Mouse (Mus musculus) C3H10T1/2 (cell line): ENCODE results near the gene Galnt5. TPM values are rescaled to one million over a fixed set of nuclear protein-coding genes. Genes with fewer than 3 reads are reported as not detected.

Source experiments
- polyA plus RNA-seq, 2 experiments: library from polyadenylated mRNA; unstranded; fragments of >200 nt; fragmentation: generic; extraction: Trizol; gene quantifications; one replicate each; pipeline ENCODE4 v1.2.1; 2012; ENCODE audit warnings: missing spikeins in 2 of 2

Gene Galnt5
- under 1 TPM; 0.01 to 0.11 TPM for polyA plus RNA-seq

DNA sequence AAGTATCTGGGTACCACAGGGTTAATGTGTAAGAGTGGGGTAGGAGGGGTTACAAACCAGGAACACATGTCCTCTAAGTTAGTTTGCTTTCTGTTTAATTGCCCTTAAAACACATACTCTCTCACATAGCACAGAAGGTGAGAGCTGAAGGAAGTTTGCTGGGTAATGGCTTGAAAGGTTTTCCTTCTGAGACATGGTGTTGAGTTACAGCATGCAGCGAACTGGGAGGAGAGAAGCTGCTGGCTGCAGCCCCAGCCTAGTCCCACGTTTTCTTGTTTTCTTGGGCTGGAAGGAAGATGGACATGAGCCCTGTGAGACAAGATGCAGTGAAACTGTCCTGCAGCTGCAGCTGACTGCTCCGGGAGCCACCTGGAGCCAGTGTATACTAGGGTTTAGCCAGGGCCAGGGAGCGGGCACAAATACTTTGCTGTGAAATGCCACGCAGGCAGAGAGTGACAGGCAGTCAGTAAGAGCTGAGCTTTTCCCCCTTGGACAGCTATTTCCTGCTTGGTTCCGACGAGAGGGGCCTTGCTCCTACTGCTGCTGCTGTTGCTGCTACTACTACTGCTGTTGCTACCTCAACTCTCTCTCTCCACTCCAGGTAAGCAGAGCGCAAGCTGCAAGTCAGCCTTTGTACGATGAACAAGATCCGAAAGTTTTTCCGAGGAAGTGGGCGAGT lies at the start of gene Galnt5:
TSS of gene Galnt5 (plus strand) at position 133 of the 679 bp plus-strand sequence.

DNA sequence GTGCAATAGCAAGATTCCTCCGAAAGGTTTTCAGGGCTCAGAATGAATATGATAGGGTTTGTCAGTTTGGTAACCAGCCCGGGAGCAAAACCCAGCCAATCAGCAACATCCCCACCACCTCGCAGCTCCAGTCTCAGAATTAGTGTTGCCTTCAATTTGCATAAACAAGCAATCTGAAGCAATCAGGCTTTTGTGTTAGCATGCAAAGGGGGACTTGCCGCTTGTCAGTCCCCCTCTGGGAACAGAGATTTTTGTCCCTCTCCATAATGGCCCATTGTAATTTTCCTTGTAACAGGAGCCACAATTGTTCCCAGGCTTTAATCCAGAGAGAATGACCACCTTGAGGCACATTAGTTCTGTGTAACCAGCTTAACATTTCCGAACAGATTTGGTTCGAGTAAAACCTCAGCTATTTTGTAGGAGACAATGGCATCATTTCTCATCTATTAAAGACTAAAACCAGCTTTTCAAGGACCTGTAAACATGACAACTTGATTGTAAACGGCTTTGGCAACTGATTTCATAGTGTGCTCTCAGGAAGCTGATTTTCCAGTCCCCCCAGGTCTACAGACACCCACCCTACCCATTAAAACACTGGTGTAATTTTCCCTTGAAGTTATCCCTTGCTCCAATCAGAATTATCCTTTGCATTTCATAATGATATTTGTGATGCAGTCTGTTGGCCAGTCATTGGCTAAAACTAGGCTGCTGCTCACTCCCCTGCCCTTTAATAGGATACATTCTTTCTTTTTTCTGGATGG lies 55.3 kb downstream of the Galnt5 start, which contains the start of gene Ermn:
TSS of gene Ermn (minus strand) at position 44 of the 761 bp plus-strand sequence.

Other genes with a start within 250 kb of the Galnt5 start
- gene Ermn, start 55.0 kb downstream of the Galnt5 start, polyA plus RNA-seq: not detected
- under 1 TPM; 0.30 to 0.42 TPM for gene Cytip, start 197.6 kb downstream of the Galnt5 start, polyA plus RNA-seq